Mouse (Mus musculus) mouse embryonic stem cell (cell line): ENCODE results near the gene Tex38.

Experiments
- in situ Hi-C, 2 experiments: fragments of 300-500 bp; cut with MboI; formaldehyde crosslinking; loops; 1 replicate in 1 of 2; 3 replicates in 1 of 2; pipeline ENCODE4 v1.14.3; 2019 to 2020; ENCODE audit warnings: low sequenced_read_pairs in 2 of 2, low pct_unique_long_range_greater_than_20kb in 1 of 2, mixed read lengths in 1 of 2; ENCODE audit not compliant: unreplicated experiment in 1 of 2

The Tex38 gene

DNA sequence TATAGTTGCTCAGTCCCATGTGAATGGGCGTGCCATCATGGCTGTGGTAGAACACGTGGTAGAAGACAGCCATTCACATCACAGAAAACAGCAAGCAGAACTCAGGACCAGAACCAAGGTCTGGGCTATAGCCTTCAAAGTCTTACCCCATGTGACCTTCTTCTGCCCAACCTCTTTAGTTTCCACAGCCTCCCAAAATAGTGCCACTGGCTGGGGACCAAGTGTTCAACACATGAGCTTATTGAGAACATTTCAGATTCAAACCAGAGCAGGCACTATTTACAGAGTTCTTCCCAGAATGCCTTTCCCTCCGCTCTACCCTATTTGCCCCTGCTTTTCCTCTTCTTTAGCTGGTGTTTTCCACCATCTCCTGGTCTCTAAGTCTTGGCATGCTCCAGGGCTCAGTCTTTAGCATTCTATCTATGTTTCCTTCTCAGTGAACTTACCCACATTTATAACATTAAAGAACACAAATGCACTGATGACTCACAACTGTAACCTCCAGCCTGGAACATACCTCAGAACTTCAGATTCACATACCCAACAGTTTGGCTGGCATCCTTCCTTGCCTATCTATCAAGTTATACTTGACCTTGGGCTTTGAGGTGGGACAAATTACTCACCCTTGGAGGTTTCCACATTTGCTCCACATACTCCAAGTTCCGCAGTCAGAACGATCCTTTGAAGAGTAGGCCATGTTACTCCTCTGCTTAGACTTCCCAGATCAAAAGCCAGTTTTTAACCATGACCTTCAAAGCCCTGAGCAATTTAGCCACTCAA is 1.4 kb upstream of the Tex38 start:
- in situ Hi-C loops: no loop called here

DNA sequence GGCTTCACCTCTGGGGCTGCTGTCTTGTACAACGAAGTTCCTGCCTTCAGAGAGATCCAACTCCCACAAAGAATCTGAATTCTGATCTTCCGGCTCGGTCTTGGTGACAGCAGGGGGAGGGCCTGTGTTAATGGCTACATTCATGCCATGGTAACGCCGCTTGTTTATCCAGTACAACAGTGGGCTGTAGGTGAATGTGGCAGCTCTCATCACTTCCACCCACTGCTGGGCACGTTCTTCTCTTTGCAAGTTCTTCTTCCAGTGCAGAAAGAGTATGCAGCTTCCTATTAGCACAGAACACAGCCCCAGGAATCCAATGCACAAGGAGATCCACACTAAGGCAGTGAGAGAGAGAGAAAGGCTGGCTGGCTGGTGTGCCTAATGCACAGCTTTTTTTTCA is 549 bp downstream of the Tex38 start:
- in situ Hi-C loops: no loop called here

DNA sequence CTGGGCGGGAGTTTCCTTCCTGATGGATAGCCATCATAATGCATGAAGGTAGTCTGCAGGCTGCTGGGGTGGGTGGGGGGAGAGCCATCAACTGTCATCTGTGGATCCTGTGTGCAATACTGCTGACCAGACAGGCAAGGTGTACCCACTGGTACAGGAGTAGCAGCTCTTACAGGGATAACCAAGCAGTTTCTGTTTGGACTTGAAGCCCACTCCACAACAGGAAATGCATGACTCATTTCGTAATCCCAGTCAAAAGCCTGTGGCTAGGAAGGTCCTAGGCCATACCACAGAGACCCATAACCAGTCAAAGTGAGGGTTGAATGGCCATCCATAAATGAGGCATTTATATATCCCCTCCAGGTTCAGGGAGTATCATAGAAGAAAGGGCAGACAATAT is 3.2 kb downstream of the Tex38 start:
- in situ Hi-C loops: no loop called here

DNA sequence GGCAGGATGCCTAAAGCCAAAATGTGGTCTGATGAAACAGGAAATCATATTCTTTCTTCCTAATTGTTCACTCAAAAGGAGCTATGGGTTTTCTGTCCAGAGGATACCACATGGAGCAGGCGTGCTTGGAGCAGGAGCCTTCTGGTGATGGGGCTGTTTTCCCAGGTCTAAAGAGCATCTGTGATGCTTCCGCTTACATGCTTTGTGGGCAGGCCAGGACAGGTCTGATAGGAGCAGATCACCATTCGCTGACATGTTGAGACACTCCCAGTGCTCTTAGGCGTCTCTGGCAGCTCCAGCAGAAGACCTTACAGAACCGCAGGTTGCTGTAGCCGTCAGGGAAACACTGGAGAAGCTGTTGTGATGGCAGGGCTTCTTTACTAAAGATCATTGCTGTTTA is 5.8 kb downstream of the Tex38 start:
- in situ Hi-C loops: no loop called here

DNA sequence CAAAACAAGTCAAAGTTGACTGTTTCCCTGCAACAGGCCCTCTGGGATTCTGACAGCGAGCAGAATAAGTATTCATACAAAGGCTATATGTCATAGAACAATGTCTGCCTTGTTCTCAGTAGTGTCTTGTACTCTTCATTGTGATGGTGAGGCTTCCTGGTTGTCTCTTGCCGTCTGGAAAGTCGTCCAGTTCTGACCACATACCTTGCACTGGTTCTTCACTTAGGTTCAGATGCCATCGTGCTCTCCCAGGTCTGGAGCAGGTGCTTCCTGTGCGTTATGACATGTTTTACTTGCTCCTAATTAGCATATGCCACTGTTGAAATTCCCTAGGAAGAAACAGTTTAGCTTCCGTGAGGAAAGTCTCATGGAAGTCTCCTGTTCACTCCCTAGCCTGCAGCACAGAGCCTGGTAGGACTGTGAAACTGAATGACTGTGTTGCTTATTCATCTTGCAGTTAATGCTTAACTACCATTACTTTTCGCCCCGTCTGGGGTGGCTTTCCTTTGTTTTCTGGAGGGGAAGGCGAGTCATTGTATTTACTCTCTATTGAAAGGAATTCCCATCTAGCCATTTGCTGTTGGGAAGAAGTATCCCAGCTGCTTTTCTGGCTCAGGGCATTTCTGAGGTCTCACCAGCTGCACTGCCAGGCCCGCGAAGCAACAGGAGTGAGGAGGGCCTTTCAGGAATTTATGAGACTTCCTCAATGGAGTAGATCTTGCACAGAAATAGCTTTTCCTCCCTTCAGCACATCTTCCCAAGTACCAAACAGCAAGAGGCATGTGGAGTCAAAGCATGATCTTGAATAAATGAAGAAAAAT is 13.0 kb downstream of the Tex38 start:
- in situ Hi-C loops: no loop called here

DNA sequence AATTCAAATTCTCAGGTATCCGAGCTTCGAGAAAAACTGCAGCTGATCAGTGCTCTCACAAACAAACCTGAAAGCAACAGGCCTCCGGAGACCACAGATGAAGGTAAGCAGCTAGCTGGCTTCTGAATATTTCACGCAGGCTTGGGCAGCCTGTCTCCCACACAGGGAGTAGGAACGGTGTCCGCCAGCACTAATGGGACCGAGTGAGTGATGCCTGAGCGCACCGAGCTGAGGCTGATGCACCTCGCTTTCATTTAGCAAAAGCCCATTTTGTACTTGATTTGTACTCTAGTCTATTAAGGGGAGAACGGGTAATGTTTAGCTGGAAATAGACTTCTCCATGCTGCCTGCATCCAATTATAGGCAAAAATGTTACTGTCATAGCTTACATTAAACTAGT is 16.2 kb downstream of the Tex38 start:
- in situ Hi-C loops: no loop called here

DNA sequence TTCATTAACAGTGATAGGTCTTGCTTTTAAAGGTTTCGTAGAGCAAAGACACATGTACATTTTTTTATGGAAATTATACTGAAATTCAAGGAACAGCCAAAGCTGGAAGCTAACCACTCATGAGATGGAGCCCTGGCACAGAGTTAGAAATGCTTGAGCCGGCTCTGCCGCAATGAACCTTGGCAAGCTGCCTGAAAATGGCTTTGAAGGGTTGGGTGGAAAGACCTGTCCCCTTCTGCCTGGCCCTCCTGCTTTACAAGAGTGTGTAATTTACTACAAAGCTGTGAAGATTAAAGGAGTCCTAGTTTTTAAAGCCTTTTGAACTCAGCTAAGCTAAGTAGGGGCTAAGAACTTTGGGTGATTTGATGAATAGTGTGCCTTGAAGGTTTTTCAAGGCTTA is 19.6 kb downstream of the Tex38 start:
- in situ Hi-C loops: no loop called here

DNA sequence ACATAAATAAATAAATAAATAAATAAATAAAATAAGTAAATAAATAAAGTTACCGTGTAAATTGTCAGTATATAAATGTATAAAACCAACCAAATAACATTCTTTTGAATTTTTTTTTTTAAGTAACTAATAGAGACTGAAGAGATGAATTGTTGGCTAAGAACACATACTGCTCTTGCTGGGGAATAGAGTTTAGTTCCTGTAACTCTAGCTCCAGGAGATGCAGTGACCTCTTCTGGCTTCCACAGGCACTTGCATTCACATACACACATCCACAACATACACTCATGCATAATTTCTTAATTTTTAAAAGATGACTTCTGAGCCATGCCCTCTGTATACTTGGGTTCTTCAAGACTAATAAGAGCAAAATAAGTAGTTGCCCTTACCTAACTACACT is 26.0 kb downstream of the Tex38 start:
- in situ Hi-C loops: no loop called here

DNA sequence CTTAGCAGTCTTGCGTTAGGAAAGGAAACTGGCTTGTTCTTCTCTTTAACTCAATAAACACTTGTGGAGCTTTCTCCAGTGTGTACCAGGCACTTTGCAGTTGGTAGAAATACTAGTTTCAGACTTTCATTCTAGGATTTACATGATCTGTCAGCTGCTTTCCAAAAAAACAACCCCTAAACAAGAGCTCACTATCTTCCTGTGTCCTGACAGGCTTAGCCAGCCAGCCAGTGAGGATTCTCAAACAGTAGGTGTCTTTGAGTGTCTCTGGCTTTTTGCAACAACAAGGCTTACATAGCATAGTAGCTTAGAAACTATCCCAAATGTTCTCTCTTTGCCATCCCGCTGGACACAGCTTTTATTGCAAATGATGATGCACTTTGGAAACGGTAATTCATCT is 26.7 kb downstream of the Tex38 start:
- in situ Hi-C loops: no loop called here

DNA sequence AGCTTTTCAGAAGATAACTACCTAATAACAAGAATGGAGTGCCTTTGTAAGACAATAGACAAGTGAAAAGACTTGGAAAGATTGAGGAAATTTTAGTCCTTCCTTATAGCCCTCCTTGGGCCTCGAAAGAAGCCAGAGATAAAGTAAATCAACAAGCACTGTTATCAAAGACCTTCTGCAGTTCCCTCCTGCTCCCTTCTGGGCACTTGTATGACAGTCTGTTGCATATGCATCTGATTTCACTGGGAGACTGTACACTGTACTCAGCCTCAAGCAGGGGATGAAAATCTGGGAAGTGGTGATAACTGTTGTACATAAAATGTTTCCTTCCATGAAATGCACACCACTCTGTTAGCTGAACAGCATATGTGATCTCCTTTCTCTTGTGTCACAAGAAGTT is 31.5 kb downstream of the Tex38 start:
- in situ Hi-C loops: loop anchor here in 1 of 2 experiments (25.0 kb wide), 1 partner anchor 213 kb away; no protein-coding TSS in a partner anchor

DNA sequence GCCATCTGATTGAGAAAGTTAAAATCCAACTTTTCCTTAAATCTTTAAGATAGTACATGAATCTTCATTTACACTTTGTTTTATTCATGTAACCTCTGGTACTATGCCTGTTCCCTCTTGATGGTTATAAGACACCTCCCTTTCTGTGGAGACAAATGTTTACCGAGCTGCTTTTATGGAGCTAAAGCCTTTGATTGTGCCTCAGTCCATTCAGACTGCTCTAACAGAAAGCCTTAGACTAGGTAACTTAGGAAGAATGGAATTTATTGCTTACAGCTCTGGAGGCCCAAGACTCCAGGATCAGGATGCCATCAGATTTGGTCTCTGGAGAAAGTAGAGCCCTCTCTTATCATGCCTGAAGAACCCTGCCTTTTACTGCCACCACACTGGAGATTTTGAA is 32.6 kb downstream of the Tex38 start:
- in situ Hi-C loops: loop anchor here in 1 of 2 experiments (25.0 kb wide), 1 partner anchor 214 kb away; no protein-coding TSS in a partner anchor

DNA sequence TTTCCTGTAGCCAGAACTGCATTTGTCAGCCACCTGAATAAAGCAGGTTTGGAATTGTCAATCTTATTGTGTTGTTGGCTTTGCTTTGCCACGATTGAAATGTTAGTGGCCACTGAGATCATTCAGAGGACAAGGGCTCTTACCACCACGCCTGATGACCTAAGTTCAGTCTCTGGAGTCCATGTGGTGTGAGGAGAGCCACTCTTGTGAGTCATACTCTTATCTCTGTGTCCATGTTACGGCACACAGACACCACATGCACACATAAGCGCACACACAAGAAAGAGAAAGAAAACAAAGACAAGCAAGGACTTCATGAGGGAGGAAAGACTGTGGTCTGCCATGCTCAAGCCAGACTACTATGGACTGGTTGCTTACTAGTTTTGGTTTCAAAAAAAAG is 37.7 kb downstream of the Tex38 start:
- in situ Hi-C loops: loop anchor here in 1 of 2 experiments (25.0 kb wide), 1 partner anchor 219 kb away; no protein-coding TSS in a partner anchor

DNA sequence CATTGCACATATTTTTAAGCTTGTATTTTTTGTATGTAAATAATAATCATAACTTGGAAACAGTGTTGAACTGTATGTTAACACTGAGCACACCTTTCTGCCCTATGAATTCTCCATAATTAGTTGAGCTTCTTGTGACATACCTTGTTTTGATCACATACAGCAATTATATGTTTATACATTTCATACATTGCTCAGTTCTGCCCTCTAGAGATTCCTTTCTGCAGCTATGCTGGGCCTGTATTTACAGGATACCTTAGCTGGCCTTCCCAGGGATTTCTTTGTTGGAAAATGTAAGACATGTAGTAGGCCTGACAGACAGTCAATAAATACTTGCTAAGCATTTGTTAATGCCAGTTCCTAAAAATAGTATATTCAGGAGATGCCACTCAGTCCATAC is 38.2 kb downstream of the Tex38 start:
- in situ Hi-C loops: loop anchor here in 1 of 2 experiments (25.0 kb wide), 1 partner anchor 220 kb away; no protein-coding TSS in a partner anchor

DNA sequence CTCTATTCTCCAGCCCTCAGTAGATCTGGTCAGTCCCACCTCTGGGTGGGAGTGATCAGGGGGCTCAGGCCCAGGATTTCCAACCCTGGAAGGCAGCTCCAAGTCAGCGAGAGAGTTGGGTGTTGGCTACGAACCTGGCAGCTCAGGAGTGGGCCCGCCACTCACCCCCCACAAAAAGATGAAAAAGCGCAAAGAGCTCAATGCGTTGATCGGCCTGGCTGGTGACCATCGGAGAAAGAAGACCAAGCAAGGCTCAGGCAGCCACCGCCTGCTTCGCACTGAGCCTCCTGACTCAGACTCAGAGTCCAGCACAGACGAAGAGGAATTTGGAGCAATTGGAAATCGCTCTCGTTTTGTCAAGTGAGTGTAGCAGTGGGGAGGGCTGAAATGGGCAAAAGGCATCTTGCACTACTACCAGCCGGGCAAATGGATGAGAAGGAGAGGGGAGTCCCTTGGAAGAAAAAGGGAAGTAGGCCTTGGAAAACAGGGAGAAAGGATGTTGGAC is 42.3 kb downstream of the Tex38 start:
- in situ Hi-C loops: loop anchor here in 1 of 2 experiments (10.0 to 25.0 kb wide), 2 partner anchors 156 to 224 kb away; partner anchors contain the start of gene 6430628N08Rik

DNA sequence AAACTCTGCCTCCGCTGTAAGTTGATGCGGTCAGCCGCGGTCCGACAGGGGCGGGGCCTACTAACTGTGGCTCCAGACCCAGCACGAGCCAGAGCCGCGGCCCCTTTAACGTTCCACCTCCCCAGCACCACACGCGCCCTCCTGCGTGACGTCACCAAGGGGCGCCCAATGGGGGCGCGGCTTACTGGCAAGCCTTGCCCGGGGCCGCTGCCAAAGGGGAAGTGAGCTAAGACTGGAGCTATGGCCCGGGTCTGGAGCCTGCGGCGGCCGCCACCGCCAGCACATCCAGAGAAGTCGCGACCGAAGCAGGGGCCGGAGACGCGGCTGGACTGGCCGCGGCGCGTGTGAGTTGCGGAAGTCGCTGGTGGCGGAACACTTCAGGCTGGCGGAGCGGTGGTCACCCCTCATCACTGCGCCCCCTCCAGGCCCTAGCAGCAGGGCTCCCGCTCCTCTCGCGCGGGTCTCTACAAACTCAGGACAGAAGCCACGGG is 43.2 kb downstream of the Tex38 start, which contains the start of gene Efcab14:
Efcab14 (plus strand) TSS at position 194 of the 491 bp plus-strand sequence.
- in situ Hi-C loops: loop anchor here in 1 of 2 experiments (10.0 to 25.0 kb wide), 2 partner anchors 157 to 225 kb away; partner anchors contain the start of gene 6430628N08Rik

DNA sequence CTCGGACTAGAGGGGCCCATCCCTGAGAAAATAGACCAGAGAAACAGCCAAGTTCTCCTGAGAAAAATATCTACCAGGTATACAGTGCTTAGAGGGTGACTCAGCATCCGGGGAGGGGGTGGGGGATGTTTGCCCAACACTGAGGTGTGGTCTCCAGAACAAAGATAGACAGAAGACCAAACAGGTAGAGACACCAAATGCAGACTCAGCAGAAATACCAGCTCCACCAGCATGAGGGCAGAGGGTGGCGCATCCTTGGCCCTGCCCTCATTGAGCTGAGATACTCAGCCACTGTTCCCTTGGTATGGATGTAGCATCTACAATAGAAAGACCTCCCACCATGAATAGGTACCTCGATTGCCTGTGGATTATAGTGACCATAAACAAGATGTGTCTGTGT is 46.0 kb downstream of the Tex38 start:
- in situ Hi-C loops: loop anchor here (5.0 to 25.0 kb wide), 3 partner anchors 160 to 247 kb away; partner anchors contain the start of gene 6430628N08Rik (in 1 of the 2)

DNA sequence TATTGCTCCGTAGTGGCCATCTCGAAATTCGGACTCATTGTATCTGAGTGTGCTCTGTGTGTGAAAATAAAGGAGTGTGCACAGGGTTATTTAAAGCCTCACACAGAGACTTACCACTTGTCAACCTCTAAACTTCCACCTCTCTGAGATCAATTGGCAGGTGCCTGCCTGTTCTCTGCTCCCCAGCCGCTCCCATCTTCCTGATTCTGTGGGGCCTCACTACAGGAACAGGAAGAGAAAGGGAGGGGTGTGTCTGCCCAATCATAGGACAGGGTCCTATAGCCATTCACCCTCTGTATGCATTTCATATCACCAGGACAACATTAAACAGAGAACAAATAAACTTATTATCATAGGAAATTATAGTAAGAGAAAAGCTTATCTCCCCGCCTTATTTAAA is 47.1 kb downstream of the Tex38 start:
- in situ Hi-C loops: loop anchor here (5.0 to 25.0 kb wide), 3 partner anchors 161 to 249 kb away; partner anchors contain the start of gene 6430628N08Rik (in 1 of the 2)

DNA sequence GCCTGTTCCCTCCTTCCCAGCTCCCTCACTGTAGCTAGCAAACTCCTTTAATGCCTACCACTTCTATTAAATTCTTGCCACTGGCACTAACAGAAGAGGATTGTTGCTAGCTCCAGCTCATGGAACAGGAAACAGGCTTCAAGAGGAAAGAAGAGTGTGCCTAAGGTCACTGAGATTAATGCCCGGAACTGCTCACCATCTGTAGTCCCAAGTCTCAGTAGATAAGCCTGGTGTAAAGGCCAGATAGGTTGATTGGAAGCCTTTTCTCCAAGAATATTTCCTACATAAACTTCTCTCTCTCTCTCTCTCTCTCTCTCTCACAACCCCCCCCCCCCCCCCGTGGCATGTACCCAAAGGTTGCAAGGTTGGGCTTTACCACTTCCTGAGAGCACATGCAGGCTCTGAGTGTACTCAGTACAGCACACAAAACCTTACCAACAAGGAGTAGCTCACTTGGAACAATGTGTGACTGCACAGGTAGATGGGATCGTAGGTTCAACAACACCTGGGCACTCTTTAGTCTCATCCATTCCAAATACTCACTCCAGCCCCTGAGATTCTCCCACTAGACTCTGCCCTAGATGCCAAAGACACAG is 48.5 kb downstream of the Tex38 start:
- in situ Hi-C loops: loop anchor here (5.0 to 25.0 kb wide), 3 partner anchors 162 to 250 kb away; partner anchors contain the start of gene 6430628N08Rik (in 1 of the 2)
